In the genomic region with DNA sequence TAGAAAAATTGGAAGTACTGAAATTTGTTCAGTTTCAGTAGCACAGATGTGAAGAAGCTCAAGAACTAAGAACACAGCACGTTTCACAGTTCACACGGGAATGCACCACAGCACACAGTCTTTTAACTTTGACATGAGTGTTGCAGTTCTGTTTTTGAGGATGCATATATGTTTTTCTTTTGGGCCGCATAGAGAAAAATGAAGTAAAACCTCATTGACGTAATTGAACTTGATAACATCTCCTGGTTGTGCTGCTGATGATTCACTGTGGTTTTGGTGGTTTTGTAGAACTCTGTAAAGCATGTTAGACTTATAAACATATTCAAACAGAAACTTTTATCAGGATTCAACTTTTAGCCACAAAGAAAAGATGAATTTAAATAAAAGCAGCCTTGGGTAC, we compare ENCODE assay signal across 12 mouse cellular contexts.
A peak's percentile ranks its signal among the peaks of the same experiment; 100 is the strongest.
DNase-seq lines count a peak whose midpoint lies in the region; ATAC-seq lines count a peak whose summit lies in the region.
"Had no signal": no experiment of that assay in that cellular context is flagged by ENCODE, and none has a peak within 500 bp of the region (broad histone marks: within the 10 kb centered on the region; RNA-seq: fewer than 3 reads in every experiment).

No protein-coding gene starts in this region.

- ATAC-seq in megakaryocyte-erythroid progenitor cell, adult 5-6 weeks (replicated peaks; ENCODE audit: low FRiP score, low TSS enrichment, poor library complexity, severe bottlenecking): peak; percentile 93
- ATAC-seq in forebrain, embryonic 12.5 days (ENCODE audit: low FRiP score): no peak
- no peak for ATAC-seq in heart, embryonic 11.5 days (replicated peaks; ENCODE audit: insufficient number of reproducible peaks, low FRiP score, low TSS enrichment)

- no peaks in the 10 kb centered on the region for H3K36me3 ChIP-seq in forebrain, embryonic 12.5 days (replicated peaks)
- no peaks in the 10 kb centered on the region for H3K36me3 ChIP-seq in heart, embryonic 11.5 days (ENCODE audit: control insufficient read depth, insufficient read depth, low read length)
- H3K36me3 ChIP-seq: heart, embryonic 15.5 days; liver, embryonic 15.5 days had no signal

- no peaks in the 10 kb centered on the region for H3K9me3 ChIP-seq in forebrain, embryonic 12.5 days
- no peaks in the 10 kb centered on the region for H3K9me3 ChIP-seq in heart, embryonic 11.5 days (replicated peaks; ENCODE audit: control insufficient read depth, low read length)
- H3K9me3 ChIP-seq: heart, embryonic 15.5 days; liver, embryonic 15.5 days had no signal

- H3K4me2 ChIP-seq in forebrain, embryonic 12.5 days: no peak overlapping the region
- H3K4me2 ChIP-seq in heart, embryonic 11.5 days: no peak overlapping the region
- H3K4me2 ChIP-seq: heart, embryonic 15.5 days; liver, embryonic 15.5 days had no signal

- no peak overlapping the region for H3K27ac ChIP-seq in forebrain, embryonic 12.5 days
- H3K27ac ChIP-seq in heart, embryonic 11.5 days (ENCODE audit: low read depth, low read length): no peak overlapping the region
- H3K27ac ChIP-seq: heart, embryonic 15.5 days; liver, embryonic 15.5 days had no signal

- 0 out of 2 replicates have a peak, but pooled peaks cover 3% of the 10 kb centered on the region for H3K4me1 ChIP-seq in forebrain, embryonic 12.5 days
- no peaks in the 10 kb centered on the region for H3K4me1 ChIP-seq in heart, embryonic 11.5 days (ENCODE audit: control insufficient read depth, insufficient read depth, low read length)
- H3K4me1 ChIP-seq: heart, embryonic 15.5 days had no signal

- WGBS in forebrain, embryonic 12.5 days: 80% methylated on average over 4 of the region's 4 CpGs
- 71% methylated on average over 4 of the region's 4 CpGs for WGBS in heart, embryonic 11.5 days (ENCODE audit: insufficient replicate concordance)

- no peak overlapping the region for H3K9ac ChIP-seq in forebrain, embryonic 12.5 days
- H3K9ac ChIP-seq in heart, embryonic 11.5 days (ENCODE audit: low read depth, low read length): no peak overlapping the region
- H3K9ac ChIP-seq: heart, embryonic 15.5 days; liver, embryonic 15.5 days had no signal

- H3K4me3 ChIP-seq in forebrain, embryonic 12.5 days (replicated peaks): no peak overlapping the region
- no peak overlapping the region for H3K4me3 ChIP-seq in heart, embryonic 11.5 days (ENCODE audit: low read depth, low read length)
- H3K4me3 ChIP-seq: heart, embryonic 15.5 days; liver, embryonic 15.5 days had no signal

- no peaks in the 10 kb centered on the region for H3K27me3 ChIP-seq in forebrain, embryonic 12.5 days
- H3K27me3 ChIP-seq in heart, embryonic 11.5 days (ENCODE audit: control insufficient read depth, insufficient read depth, low read length): no peaks in the 10 kb centered on the region
- H3K27me3 ChIP-seq: heart, embryonic 15.5 days; liver, embryonic 15.5 days had no signal

- DNase-seq in 416B (ENCODE audit: low read depth): peak; percentile 94
- peak; percentile 95 for DNase-seq in CD4-positive helper T cell, adult 2 months (ENCODE audit: low read depth, low spot score)
- DNase-seq in c-Kit-positive CD71-positive TER-119-positive erythroid progenitor cells, embryonic 14.5 days (ENCODE audit: low spot score): peak; percentile 45
- DNase-seq in ovary, postnatal 36 days (ENCODE audit: low spot score): no peak
- DNase-seq: kidney, adult 8-10 months; layer of hippocampus, postnatal 36 days; right cerebral cortex, postnatal 25 days had no signal
